Mouse (Mus musculus): ENCODE measurements at regions not wholly inside any gene's neighbourhood (a gene's known extent, or its start where the extent isn't known, plus 50 kb on each side); places are given as distances from the start of the nearest gene placed in this dataset.

GRCm38 (mm10) chr3:99815115-99815514 lies 70.1 kb upstream of the Spag17 start:
- no peak for ATAC-seq (ENCODE audit: low FRiP score, low read depth)
- no peak overlapping the region for H3K4me3 ChIP-seq
- no peaks in the 10 kb centered on the region for H3K27me3 ChIP-seq
- H3K9me3 ChIP-seq = no peaks in the 10 kb centered on the region
- WGBS = 73% methylated on average over 3 of the region's 3 CpGs
- H3K36me3 ChIP-seq = no peaks in the 10 kb centered on the region
- H3K27ac ChIP-seq (replicated peaks) = no peak overlapping the region
- peaks cover 6% of the 10 kb centered on the region; the same call in 1 of the 2 replicates for H3K4me1 ChIP-seq (replicated peaks)
- H3K4me2 ChIP-seq = no peak overlapping the region
- no peak overlapping the region for H3K9ac ChIP-seq

GRCm38 (mm10) chr3:99817965-99818364 lies 67.2 kb upstream of the Spag17 start:
- Histone ChIP-seq H3K9ac (no peak overlapping the region), H3K9me3 (no peaks in the 10 kb centered on the region), H3K4me2 (peak overlapping the region; percentile 30; the same call in 1 of the 2 replicates), H3K27ac (replicated peaks) (no peak overlapping the region), H3K4me1 (replicated peaks) (peaks cover 6% of the 10 kb centered on the region; the same call in 1 of the 2 replicates), H3K27me3 (no peaks in the 10 kb centered on the region), H3K4me3 (no peak overlapping the region), H3K36me3 (no peaks in the 10 kb centered on the region)
- ATAC-seq (ENCODE audit: low FRiP score, low read depth) = peak; percentile 45; the same call in 1 of the 2 replicates
- 28% methylated on average over 8 of the region's 8 CpGs for WGBS

GRCm38 (mm10) chr3:99822735-99823134 lies 62.5 kb upstream of the Spag17 start:
- Histone ChIP-seq H3K36me3 (no peaks in the 10 kb centered on the region), H3K27me3 (no peaks in the 10 kb centered on the region), H3K4me3 (no peak overlapping the region), H3K27ac (replicated peaks) (no peak overlapping the region), H3K4me1 (replicated peaks) (peaks cover 6% of the 10 kb centered on the region; the same call in 1 of the 2 replicates), H3K9ac (no peak overlapping the region), H3K9me3 (no peaks in the 10 kb centered on the region), H3K4me2 (no peak overlapping the region)
- WGBS = 90% methylated on average over 5 of the region's 5 CpGs
- no peak for ATAC-seq (ENCODE audit: low FRiP score, low read depth)

GRCm38 (mm10) chr3:99823256-99823655 lies 62.0 kb upstream of the Spag17 start:
- 89% methylated on average over 3 of the region's 3 CpGs for WGBS
- no peaks in the 10 kb centered on the region for H3K27me3 ChIP-seq
- H3K9me3 ChIP-seq = no peaks in the 10 kb centered on the region
- H3K4me2 ChIP-seq = no peak overlapping the region
- H3K27ac ChIP-seq (replicated peaks) = no peak overlapping the region
- H3K9ac ChIP-seq = no peak overlapping the region
- peaks cover under 1% of the 10 kb centered on the region; the same call in 1 of the 2 replicates for H3K4me1 ChIP-seq (replicated peaks)
- H3K4me3 ChIP-seq = no peak overlapping the region
- no peak for ATAC-seq (ENCODE audit: low FRiP score, low read depth)
- H3K36me3 ChIP-seq = no peaks in the 10 kb centered on the region

Data from hindbrain, embryonic 15.5 days (tissue).